Mouse (Mus musculus): Measurements from ENCODE around the gene Pmfbp1. TPM values are rescaled to one million over a fixed set of nuclear protein-coding genes. Genes with fewer than 3 reads are reported as not detected.

Gene Pmfbp1
- polyA plus RNA-seq, 1 experiment: not detected

GRCm38 (mm10) chr8:109584293-109584692 is 90.5 kb downstream of the Pmfbp1 start:
- 90% methylated on average over 4 of the region's 4 CpGs for WGBS
- no peak for TF ChIP-seq POLR2A (IDR thresholded peaks at IDR 0.05; ENCODE audit: control insufficient read depth, extremely low read depth, insufficient read depth, low read length, poor library complexity)
- TF ChIP-seq CTCF (IDR thresholded peaks at IDR 0.05; ENCODE audit: borderline replicate concordance, control insufficient read depth, extremely low read depth, insufficient read depth, low read length, poor library complexity): no peak
- Histone ChIP-seq H3K27ac (ENCODE audit: control insufficient read depth, insufficient read depth, low read length) (no peak overlapping the region), H3K27me3 (ENCODE audit: control insufficient read depth, insufficient read depth, low read length) (no peaks in the 10 kb centered on the region), H3K4me1 (replicated peaks; ENCODE audit: control insufficient read depth, insufficient read depth, low read length) (no peaks in the 10 kb centered on the region), H3K36me3 (ENCODE audit: control insufficient read depth, insufficient read depth, low read length) (no peaks in the 10 kb centered on the region), H3K4me3 (ENCODE audit: control insufficient read depth, insufficient read depth, low read length) (no peak overlapping the region)
- DNase-seq: no peak

- TF ChIP-seq POLR2A (IDR thresholded peaks at IDR 0.05; ENCODE audit: control insufficient read depth, extremely low read depth, insufficient read depth, low read length, poor library complexity) (no peak), CTCF (IDR thresholded peaks at IDR 0.05; ENCODE audit: borderline replicate concordance, control insufficient read depth, extremely low read depth, insufficient read depth, low read length, poor library complexity) (no peak)
- WGBS: 90% methylated on average over 3 of the region's 3 CpGs
- Histone ChIP-seq H3K27ac (ENCODE audit: control insufficient read depth, insufficient read depth, low read length) (no peak overlapping the region), H3K4me3 (ENCODE audit: control insufficient read depth, insufficient read depth, low read length) (no peak overlapping the region), H3K36me3 (ENCODE audit: control insufficient read depth, insufficient read depth, low read length) (no peaks in the 10 kb centered on the region), H3K27me3 (ENCODE audit: control insufficient read depth, insufficient read depth, low read length) (no peaks in the 10 kb centered on the region), H3K4me1 (replicated peaks; ENCODE audit: control insufficient read depth, insufficient read depth, low read length) (no peaks in the 10 kb centered on the region)
- DNase-seq: no peak
Observed at GRCm38 (mm10) chr8:109584830-109585229, 91.0 kb downstream of the Pmfbp1 start.

- no peak for DNase-seq
- no peak for TF ChIP-seq POLR2A (IDR thresholded peaks at IDR 0.05; ENCODE audit: control insufficient read depth, extremely low read depth, insufficient read depth, low read length, poor library complexity)
- no peak for TF ChIP-seq CTCF (IDR thresholded peaks at IDR 0.05; ENCODE audit: borderline replicate concordance, control insufficient read depth, extremely low read depth, insufficient read depth, low read length, poor library complexity)
- no peak overlapping the region for H3K27ac ChIP-seq (ENCODE audit: control insufficient read depth, insufficient read depth, low read length)
Observed at GRCm38 (mm10) chr8:109585652-109586051, 91.8 kb downstream of the Pmfbp1 start.

GRCm38 (mm10) chr8:109586972-109587504 is 93.2 kb downstream of the Pmfbp1 start:
- no peaks in the 10 kb centered on the region for H3K27me3 ChIP-seq (ENCODE audit: control insufficient read depth, insufficient read depth, low read length)
- H3K36me3 ChIP-seq (ENCODE audit: control insufficient read depth, insufficient read depth, low read length): no peaks in the 10 kb centered on the region
- TF ChIP-seq POLR2A (IDR thresholded peaks at IDR 0.05; ENCODE audit: control insufficient read depth, extremely low read depth, insufficient read depth, low read length, poor library complexity): no peak
- TF ChIP-seq CTCF (IDR thresholded peaks at IDR 0.05; ENCODE audit: borderline replicate concordance, control insufficient read depth, extremely low read depth, insufficient read depth, low read length, poor library complexity): no peak
- no peak overlapping the region for H3K27ac ChIP-seq (ENCODE audit: control insufficient read depth, insufficient read depth, low read length)
- no peak overlapping the region for H3K4me3 ChIP-seq (ENCODE audit: control insufficient read depth, insufficient read depth, low read length)
- no peaks in the 10 kb centered on the region for H3K4me1 ChIP-seq (replicated peaks; ENCODE audit: control insufficient read depth, insufficient read depth, low read length)
- WGBS: 70% methylated on average over 7 of the region's 7 CpGs
- DNase-seq: no peak

More at GRCm38 (mm10) chr8:109585652-109586051, 91.8 kb downstream of the Pmfbp1 start:
- Histone ChIP-seq H3K36me3 (ENCODE audit: control insufficient read depth, insufficient read depth, low read length) (no peaks in the 10 kb centered on the region), H3K27me3 (ENCODE audit: control insufficient read depth, insufficient read depth, low read length) (no peaks in the 10 kb centered on the region), H3K4me3 (ENCODE audit: control insufficient read depth, insufficient read depth, low read length) (no peak overlapping the region), H3K4me1 (replicated peaks; ENCODE audit: control insufficient read depth, insufficient read depth, low read length) (no peaks in the 10 kb centered on the region)

- Histone ChIP-seq H3K4me1 (replicated peaks; ENCODE audit: control insufficient read depth, insufficient read depth, low read length) (no peaks in the 10 kb centered on the region), H3K36me3 (ENCODE audit: control insufficient read depth, insufficient read depth, low read length) (no peaks in the 10 kb centered on the region), H3K27ac (ENCODE audit: control insufficient read depth, insufficient read depth, low read length) (no peak overlapping the region), H3K27me3 (ENCODE audit: control insufficient read depth, insufficient read depth, low read length) (no peaks in the 10 kb centered on the region), H3K4me3 (ENCODE audit: control insufficient read depth, insufficient read depth, low read length) (no peak overlapping the region)
- DNase-seq: no peak
- TF ChIP-seq CTCF (IDR thresholded peaks at IDR 0.05; ENCODE audit: borderline replicate concordance, control insufficient read depth, extremely low read depth, insufficient read depth, low read length, poor library complexity): no peak
- no peak for TF ChIP-seq POLR2A (IDR thresholded peaks at IDR 0.05; ENCODE audit: control insufficient read depth, extremely low read depth, insufficient read depth, low read length, poor library complexity)
- 96% methylated on average over 9 of the region's 9 CpGs for WGBS
Observed at GRCm38 (mm10) chr8:109590901-109591300, 97.1 kb downstream of the Pmfbp1 start.

- Histone ChIP-seq H3K4me3 (ENCODE audit: control insufficient read depth, insufficient read depth, low read length) (no peak overlapping the region), H3K27me3 (ENCODE audit: control insufficient read depth, insufficient read depth, low read length) (no peaks in the 10 kb centered on the region), H3K36me3 (ENCODE audit: control insufficient read depth, insufficient read depth, low read length) (no peaks in the 10 kb centered on the region), H3K4me1 (replicated peaks; ENCODE audit: control insufficient read depth, insufficient read depth, low read length) (no peaks in the 10 kb centered on the region), H3K27ac (ENCODE audit: control insufficient read depth, insufficient read depth, low read length) (no peak overlapping the region)
- DNase-seq: no peak
- TF ChIP-seq POLR2A (IDR thresholded peaks at IDR 0.05; ENCODE audit: control insufficient read depth, extremely low read depth, insufficient read depth, low read length, poor library complexity) (no peak), CTCF (IDR thresholded peaks at IDR 0.05; ENCODE audit: borderline replicate concordance, control insufficient read depth, extremely low read depth, insufficient read depth, low read length, poor library complexity) (no peak)
- WGBS: 91% methylated on average over 3 of the region's 3 CpGs
Observed at GRCm38 (mm10) chr8:109591367-109591766, 97.5 kb downstream of the Pmfbp1 start.

GRCm38 (mm10) chr8:109592164-109592563 is 98.3 kb downstream of the Pmfbp1 start:
- no peak for DNase-seq
- Histone ChIP-seq H3K27ac (ENCODE audit: control insufficient read depth, insufficient read depth, low read length) (no peak overlapping the region), H3K27me3 (ENCODE audit: control insufficient read depth, insufficient read depth, low read length) (no peaks in the 10 kb centered on the region), H3K4me3 (ENCODE audit: control insufficient read depth, insufficient read depth, low read length) (no peak overlapping the region), H3K36me3 (ENCODE audit: control insufficient read depth, insufficient read depth, low read length) (no peaks in the 10 kb centered on the region), H3K4me1 (replicated peaks; ENCODE audit: control insufficient read depth, insufficient read depth, low read length) (no peaks in the 10 kb centered on the region)
- TF ChIP-seq POLR2A (IDR thresholded peaks at IDR 0.05; ENCODE audit: control insufficient read depth, extremely low read depth, insufficient read depth, low read length, poor library complexity): no peak
- no peak for TF ChIP-seq CTCF (IDR thresholded peaks at IDR 0.05; ENCODE audit: borderline replicate concordance, control insufficient read depth, extremely low read depth, insufficient read depth, low read length, poor library complexity)
- 94% methylated on average over 5 of the region's 5 CpGs for WGBS

Other genes with a start within 250 kb of the Pmfbp1 start
- gene Dhx38, start 71.8 kb downstream of the Pmfbp1 start, polyA plus RNA-seq (2012; rRNA removed): 36.7 and 41.7 TPM in 2 replicates
- 8.0 and 9.0 TPM in 2 replicates for gene Txnl4b, start 71.9 kb downstream of the Pmfbp1 start, polyA plus RNA-seq (2012; rRNA removed)
- 45.3 and 53.6 TPM in 2 replicates for gene Hp, start 85.1 kb downstream of the Pmfbp1 start, polyA plus RNA-seq (2012; rRNA removed)
- gene Dhodh, start 114.6 kb downstream of the Pmfbp1 start, polyA plus RNA-seq (2012; rRNA removed): 34.7 and 35.0 TPM in 2 replicates
- 0.34 and 0.37 TPM in 2 replicates for gene Pkd1l3, start 120.5 kb downstream of the Pmfbp1 start, polyA plus RNA-seq (2012; rRNA removed)
- 60.3 and 67.8 TPM in 2 replicates for gene Ist1, start 199.2 kb downstream of the Pmfbp1 start, polyA plus RNA-seq (2012; rRNA removed)
- gene Zfp821, start 211.5 kb downstream of the Pmfbp1 start, polyA plus RNA-seq (2012; rRNA removed): 11.4 and 13.7 TPM in 2 replicates
- gene Atxn1l, start 243.7 kb downstream of the Pmfbp1 start, polyA plus RNA-seq (2012; rRNA removed): 20.3 and 23.9 TPM in 2 replicates

Data from thymus, adult 2 months (tissue).